Mouse (Mus musculus) E14TG2a.4 (cell line): ENCODE measurements around the gene Rwdd3.

Experiments used
- CTCF ChIP-seq: conservative IDR thresholded peaks from 2 replicates; pipeline ENCODE4 v1.5.1; 2014; ENCODE audit warnings: low read length
- POU5F1 ChIP-seq: IDR thresholded peaks from 2 replicates; pipeline ENCODE4 v1.6.1; 2014; ENCODE audit warnings: low read length, borderline replicate concordance

GRCm38 (mm10) chr3:121133937-121134336 is 37.6 kb downstream of the Rwdd3 start:
- TF ChIP-seq CTCF = no peak
- no peak for TF ChIP-seq POU5F1
